Mouse (Mus musculus): ENCODE results near the gene Prrc2b.
A peak's percentile ranks its signal among the peaks of the same experiment; 100 is the strongest.

The Prrc2b gene

DNA sequence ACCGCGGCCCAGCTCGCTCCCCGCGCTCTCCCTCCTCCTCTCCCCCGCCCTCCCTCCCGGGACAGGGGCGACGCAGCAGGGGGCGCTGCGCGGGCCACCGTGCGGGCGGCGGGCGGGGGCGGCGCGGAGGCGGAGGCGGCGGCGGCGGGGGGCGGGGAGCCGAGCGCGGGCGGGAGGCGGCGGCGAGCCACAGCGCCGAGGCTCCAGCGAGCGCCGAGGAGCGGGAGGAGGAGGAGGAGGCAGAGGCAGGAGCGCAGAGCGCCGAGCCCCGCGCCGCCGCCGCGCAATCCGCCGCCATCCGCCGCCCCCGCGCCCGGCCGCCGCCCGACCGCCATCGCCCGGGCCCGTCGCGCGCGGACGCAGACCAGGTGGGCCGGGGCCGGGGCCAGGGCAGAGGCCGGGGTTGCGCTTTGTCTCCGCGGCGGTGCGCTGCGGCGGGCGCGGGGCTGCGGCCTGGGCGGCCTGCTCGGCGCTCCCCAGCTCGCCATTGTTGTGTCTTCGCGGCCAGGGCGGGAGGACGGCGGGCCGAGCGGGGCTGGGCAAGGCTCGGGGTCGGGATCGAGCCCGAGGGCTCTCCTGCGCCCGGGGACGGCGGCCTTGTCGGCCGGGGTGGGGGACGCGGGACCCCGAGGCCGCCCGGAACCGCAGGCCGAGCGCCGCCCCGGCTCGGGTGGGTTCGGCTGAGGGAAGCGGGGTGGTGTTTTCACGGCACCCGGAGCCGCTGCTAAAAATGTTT lies at the start of gene Prrc2b:
Gene Prrc2b (plus strand): TSS at position 159 of the 736 bp plus-strand sequence.
- peak; percentile 68 for DNase-seq (ENCODE audit: low spot score)

DNA sequence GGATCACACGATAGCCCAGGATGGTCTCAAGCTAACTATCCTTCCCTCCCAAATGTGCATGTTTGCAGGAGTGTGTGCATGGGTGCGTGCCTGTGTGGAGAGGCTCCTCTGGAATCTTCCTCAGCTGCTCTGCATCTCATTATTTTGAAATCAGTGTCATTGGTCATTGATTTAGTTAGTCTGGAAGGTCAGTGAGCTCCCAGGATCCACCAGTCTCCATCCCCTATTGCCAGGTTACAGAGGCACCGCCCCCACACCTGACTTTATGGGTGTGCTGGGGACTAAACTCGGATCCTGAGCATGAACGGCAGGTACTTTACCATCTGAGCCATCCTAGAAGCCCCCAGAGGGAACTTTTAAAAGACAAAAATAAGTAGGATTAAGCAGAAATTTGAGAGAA lies 47.9 kb upstream of the Prrc2b start:
- no peak for DNase-seq (ENCODE audit: low spot score)

DNA sequence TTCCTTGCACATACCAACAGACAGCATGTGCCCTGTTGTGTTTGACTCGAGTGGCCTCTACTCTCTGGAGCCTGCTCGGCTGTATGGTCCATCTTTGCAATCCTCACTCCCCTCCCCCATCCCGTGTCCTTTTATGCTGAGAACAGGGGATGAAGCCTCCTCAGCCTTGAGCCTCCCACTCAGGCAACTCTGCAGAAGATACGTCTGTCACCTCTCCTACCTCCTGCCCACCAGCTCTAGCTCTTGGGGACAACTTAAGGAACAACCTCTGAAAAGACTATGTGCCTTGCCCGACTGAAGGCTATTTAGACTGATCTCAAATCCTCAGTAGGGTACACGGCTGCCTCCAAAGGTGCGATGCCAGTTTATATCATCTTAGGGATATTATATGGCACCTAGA lies 47.3 kb upstream of the Prrc2b start:
- DNase-seq (ENCODE audit: low spot score) = no peak

DNA sequence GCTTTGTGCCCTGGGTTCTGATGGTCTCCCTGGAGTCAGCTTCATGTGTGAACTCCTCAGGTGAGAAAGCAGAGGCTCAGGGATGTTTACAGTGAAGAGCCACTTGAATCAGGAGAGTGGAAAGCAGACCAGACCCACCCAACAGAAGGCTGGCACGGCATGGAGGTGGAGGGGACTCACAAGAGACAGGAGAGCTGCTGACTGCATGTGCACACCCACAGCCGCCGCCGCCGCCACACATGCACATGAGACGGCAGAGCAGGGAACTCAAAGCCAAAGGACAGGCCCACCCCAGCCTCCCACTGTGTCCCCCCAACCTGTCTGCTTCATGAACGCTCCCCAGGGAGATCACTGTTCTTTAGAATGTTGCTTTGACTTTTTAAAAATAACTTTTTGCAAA lies 46.8 kb upstream of the Prrc2b start:
- DNase-seq (ENCODE audit: low spot score) = no peak

DNA sequence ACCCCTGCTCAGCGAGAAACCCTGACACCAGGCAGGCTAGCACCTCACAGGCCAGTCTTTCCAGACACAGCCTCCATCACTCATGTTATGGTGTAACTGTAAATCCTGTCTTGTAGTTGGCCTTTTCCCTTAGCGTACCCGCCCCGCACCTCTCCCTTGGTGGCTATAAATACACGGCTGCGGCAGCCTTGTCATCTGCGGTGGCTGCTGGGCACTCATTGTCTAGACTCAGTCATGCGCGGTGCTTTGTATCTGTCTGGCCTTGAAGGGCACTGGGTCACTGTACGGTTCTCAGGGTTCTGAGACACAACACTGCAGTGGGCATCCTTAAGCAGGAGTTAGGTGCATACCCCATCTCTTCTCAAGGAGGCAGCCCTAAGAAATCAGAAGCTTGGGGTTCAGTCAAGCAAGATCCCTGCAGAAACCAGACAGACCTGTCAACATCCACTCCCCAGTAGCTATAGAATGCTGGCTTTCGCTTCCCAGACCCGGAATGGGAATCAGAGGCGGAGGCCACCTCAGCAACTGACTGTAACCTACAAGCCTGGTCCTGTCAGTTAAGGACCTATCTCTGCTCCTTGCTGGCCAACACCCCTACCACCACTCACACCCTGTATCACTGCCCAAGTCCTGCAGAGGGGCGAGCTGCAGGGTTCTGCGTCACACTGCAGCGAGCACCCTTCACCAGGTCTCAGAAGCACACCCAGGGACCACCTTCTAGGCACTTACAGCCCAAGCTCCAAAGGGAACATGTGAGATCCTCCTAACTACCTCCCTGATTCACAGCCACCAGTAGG lies 45.6 kb upstream of the Prrc2b start:
- no peak for DNase-seq (ENCODE audit: low spot score)

DNA sequence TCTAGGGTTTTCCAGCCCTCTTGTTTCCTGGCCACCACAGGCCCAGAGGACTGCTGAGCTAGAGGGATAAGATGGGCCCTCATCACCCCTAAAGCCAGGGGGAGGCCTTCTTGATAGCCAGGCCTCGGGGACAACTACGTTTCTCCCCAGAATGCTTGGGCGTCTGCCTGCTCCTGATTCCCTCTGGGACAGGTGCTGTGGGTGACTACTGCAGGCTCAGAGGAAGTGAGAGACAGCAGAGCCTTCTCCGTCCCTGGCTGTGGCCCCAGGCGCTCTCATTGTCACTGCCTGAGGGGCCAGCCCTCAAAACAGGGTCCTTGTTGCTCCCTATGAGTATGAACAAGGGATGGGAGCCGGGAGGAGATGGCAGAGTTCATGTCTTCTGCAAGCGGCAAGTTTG lies 45.0 kb upstream of the Prrc2b start:
- no peak for DNase-seq (ENCODE audit: low spot score)

DNA sequence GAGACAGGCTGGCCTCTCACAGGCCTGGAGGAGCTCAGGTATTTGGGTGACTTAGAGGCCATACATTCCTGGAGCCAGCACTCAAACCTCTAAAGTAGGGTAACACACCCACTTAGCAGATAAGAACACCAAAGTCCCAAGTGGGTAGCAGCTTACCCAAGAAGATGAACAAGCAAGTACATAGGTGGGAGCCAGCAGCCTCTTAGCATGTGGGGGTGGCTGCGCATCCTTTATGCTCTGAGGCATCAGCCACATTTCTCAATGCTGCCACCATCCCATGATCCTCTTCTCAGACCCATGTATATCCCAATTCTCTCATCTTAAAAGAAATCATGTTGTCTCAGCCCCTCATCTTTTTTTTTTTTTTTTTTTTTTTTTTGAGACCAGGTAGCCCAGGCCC lies 39.6 kb upstream of the Prrc2b start:
- no peak for DNase-seq (ENCODE audit: low spot score)

DNA sequence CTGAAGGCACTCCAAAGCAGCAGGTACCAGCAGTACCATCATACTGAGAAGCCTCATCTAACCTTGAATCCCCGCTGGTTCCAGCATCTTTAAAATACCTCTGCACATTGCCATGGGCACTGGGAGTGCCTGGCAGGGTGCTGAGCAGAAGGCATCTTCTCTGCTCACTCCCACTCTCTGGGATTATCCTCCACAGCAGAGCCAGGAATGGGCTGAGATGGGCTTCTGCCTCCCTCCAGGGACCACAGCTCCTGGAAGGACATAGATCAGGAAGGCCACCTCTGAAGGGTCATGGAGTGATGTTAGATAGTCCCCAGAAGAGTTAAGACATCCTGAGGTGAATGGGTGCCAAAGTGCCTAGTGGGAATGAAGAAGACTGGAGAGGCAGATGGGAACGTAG lies 38.3 kb upstream of the Prrc2b start:
- no peak for DNase-seq (ENCODE audit: low spot score)

DNA sequence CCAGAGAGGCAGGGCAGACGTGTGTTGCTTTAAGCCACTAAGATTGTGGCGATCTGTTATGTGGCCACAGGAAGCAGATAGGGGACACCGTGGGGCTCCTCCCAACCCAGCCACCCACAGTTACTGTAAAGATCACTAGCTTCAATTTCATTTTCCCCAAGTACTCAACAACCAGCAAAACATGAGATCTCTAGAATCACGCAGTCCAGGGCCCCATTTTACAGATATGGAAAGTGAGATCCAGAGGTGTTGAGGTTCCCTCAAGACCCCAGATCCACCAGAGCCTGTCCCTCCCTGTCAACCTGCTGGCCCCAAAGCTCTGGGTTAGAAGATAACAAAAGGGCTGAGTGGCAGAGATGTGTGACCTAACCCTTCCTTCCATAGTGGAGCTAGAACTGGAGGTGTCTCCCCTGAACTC lies 35.0 kb upstream of the Prrc2b start:
- DNase-seq (ENCODE audit: low spot score) = no peak

DNA sequence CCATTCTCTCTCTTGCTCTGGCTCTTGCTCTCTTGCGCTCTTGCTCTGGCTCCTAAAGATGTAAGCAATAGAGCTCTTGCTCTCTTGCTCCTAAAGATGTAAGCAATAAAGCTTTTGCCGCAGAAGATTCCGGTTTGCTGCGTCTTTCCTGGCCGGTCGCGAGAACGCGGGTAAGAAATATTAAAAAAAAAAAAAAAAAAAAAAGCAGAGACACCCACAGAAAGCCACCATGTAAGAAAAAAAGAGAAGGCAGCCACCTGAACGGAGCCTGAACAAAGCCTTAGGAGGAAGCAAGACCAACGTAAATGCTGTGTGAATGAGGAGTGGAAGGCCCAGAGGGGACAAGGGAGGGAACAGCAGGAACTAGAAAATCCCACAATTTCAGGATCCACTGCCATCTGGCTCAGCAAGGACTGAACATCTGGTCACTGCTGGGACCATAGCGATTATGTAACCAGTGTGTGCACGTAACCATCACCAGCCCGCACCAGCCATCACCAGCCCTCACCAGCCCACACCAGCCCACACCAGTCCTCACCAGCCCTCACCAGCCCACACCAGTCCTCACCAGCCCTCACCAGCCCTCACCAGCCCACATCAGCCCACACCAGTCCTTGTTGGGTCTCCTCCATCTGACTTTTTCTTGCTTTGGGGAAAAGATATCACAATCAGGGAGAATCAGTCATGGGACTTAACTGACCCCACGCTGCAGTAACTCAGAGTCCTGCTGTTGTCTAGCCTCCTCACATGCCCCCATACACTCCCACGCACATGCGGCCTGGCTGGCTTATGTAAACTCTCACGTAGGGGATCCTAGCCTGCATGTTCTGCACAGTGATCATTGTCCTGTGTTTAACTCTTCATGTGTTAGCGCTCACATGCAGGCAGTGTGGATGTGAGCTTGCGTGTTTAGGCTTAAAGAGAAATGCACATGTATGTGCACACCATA lies 30.8 kb upstream of the Prrc2b start:
- DNase-seq (ENCODE audit: low spot score) = no peak

DNA sequence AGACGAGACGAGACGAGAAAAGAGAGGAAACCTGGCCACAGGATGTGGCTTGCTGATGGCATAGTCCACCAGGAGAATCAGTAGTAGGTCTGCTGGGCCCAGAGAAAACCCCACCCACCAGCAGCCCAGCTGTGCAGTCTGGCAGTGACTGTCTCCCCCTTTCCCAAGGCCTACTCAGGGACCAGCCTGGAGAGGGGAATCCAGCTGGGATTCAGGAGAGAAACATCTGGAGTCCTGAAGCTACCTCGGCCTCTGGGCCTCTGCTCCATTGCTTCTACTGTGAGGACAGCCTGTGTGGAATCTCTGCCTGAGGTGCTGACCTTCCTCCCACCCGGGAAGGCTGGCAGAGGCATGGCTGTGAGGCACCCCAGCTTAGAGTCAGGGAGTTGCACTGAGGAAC lies 29.7 kb upstream of the Prrc2b start:
- DNase-seq (ENCODE audit: low spot score) = no peak

DNA sequence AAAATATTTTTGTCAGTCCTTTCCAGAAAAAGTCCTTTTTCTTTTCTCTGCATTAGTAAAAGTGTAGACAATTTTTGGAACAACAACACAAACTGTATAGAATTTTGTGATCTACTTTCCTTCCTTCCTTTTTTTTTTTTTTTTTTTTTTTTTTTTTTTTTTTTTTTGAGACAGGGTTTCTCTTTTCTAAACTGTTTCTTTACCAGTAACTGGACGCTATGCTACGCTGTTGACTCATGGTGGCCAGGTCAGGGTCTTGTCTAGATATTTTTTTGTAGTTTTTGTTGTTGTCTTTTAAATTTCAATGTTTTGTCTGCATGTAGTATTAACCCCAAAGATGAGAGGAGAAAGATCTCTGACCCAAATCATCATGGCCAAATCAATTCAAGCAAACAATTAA lies 29.1 kb upstream of the Prrc2b start:
- no peak for DNase-seq (ENCODE audit: low spot score)

DNA sequence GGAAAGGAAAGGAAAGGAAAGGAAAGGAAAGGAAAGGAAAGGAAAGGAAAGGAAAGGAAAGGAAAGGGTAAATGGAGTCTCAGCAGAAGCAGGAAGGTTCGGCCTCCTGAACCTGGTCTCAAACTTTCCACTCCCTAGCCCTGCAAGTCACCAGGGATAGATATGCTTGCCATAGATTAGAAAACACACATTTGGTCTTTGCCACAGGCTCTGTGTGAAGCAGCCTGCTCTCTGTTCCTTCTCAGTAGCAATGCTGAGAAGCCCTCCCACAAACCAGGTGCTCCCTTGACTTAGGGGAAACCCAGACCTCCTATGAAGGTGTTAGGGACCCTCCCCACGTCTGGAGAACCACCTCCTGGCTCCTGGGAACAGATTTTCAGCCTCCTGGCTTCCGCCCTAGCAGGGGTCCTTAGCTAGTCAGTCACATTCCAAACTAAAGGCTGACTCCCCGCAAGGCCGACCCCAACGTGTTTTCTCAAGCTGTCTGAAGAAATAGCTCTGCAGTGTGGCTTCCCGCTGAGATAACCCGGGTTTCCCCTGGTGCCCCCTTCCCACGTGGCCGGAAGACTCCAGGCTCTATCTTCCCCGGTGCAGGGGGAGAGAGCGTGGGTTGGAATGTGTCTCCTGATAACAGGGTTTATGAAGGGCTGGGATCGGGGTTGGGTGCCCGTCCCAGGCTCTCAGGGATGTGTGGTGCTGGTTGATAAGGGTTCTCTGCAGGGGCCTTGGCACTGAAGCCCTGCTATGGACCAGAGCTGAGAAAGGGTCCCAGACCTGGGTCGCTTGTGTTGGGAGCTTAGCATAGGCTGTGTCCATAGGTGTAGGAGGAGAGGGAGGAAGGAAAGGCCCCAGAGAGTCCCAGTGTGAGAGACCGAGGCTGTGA lies 23.0 kb upstream of the Prrc2b start:
- no peak for DNase-seq (ENCODE audit: low spot score)

DNA sequence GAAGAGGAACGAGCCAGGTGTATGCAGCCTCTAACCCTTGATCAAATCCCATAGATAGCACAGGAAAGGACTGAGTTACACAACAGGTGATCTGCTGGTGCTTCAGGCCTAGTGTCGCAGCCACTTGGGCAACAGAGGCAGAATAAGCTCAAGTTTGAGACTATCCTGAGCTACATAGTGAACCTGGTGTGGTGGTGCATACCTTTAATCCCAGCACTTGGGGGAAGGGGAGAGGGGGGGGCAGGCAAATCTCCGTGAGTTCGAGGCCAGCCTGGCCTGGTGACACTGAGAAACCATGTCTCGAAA lies 22.4 kb upstream of the Prrc2b start:
- no peak for DNase-seq (ENCODE audit: low spot score)

DNA sequence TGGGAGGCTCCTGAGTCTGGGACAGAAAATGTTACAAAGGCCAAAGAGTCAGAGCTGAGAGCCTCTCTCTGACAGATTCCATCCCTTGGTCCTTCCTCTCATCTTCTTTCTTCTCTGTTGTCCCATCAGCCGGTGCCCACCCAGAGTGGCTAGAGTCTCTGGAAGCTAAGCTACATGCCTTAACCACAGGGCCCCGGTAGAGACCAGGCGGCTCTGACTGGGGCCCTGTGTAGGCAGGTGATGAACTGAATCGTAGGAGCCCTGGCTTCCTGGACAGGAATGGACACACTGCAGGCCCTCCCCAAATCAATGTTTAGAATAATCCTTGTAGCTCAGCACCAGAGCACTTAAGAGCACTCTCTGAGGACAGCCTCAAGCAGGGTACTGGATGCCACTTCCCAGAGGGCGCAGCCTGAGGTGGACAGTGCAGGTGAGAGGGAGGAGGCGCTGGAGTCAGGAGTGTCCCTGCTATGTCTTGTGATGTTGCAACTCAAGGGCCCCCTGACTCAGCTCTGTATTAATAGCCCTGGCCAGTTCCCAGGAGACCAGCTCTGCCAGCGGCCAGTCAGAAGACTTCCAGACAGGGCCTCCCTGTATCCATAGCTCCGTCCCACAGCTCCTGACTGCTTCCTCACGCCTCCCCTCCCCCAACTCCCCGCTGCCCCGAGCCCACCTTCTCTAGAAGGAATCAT lies 21.4 kb upstream of the Prrc2b start:
- no peak for DNase-seq (ENCODE audit: low spot score)

DNA sequence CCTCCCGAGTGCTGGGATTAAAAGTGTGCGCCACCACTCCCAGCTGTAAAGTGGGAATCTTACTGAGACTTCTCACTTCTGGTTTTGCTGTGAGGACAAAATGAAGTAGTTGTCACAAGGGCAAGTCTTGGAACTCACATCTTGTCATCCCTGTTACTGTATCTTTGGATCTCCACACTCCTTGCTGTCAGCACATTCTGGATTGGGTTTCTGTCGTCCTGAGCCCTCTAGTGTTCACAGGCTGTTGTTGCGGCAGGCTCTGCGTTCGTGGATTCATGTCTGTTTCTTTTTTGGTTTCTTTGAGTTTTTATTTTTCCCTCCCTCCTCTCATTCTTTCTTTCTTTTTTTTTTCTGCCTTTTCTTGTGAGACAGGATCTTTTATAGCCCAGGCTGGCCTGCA lies 20.4 kb upstream of the Prrc2b start:
- peak; percentile 61 for DNase-seq (ENCODE audit: low spot score)

DNA sequence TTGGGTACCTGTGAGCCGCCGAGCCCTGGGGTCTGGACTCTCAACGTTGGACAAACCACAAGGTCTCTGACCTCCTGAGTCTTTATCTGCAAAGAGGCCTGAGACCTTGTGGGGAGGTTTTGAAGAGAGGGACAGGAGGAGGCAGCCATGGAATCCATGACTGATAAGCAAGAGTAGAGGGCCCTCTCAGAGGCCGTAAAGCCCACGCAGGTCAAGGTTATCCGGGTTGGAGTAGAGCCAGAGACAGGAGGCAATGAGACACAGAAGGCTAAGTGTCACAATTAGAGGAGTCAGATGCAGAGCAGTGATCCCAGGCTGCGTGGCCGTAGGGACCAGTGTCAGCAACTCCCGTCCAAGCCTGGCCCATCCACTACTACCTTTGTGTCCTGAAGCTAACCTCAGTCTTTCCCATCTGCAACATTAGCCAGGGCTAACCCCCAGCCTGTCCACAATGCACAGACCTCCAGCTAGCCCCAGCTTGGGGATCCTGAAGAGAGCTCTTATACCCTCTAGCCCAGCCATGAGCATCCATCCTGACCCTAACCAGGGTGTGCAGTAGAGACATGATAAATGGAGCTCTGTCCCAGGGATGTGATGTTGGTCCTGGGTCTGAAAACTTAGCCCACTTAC lies 19.6 kb upstream of the Prrc2b start:
- no peak for DNase-seq (ENCODE audit: low spot score)

DNA sequence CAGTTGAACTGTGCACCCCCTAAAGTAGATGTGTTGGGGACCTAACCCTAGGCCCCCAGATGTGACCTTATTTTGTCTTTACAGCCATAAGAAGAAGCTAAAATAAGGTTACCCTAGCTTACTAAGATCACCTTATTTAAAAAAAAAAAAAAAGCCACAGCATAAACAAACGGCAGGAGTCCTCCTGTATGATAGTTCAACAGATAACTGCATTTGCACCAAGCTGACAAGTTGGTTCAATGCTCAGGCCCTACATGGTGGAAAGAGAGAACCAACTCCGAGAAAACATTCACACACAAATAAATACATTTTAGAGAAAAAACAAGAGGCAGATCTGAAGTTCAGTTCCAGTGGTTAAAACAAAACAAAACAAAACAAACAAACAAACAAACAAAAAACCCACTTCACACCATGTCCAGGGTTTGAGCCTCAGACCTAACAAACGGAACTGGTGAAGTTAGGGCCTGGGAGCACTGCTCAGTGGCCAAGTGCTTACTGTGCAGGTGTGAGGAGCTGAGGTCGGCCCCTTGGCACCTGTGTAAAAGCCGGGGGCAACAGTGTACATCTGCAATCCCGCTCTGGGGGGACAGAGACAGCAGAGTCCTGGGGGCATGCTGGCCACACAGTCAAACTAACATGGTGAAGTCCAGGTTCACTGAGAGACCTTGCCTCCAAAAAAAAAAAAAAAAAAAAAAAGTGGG lies 18.9 kb upstream of the Prrc2b start:
- no peak for DNase-seq (ENCODE audit: low spot score)

DNA sequence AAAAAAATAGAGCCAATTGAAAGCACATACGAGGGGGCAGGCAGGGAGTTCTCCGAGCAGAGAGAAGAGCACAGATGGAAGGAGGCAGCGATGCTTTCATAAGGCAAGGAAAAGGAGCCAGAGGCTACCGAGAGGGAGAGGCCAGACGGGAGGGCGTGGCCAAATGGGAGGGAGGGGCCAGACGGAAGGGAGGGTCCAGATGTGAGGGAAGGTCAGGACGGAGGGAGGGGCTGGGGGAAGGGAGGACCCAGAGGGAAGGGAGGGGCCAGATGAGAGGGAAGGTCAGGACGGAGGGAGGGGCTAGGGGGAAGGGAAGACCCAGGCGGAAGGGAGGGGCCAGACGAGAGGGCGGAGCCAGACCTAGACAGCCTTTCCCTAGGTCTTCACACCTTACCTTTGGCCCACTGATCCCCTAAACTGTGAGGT lies 18.3 kb upstream of the Prrc2b start:
- peak; percentile 63 for DNase-seq (ENCODE audit: low spot score)

DNA sequence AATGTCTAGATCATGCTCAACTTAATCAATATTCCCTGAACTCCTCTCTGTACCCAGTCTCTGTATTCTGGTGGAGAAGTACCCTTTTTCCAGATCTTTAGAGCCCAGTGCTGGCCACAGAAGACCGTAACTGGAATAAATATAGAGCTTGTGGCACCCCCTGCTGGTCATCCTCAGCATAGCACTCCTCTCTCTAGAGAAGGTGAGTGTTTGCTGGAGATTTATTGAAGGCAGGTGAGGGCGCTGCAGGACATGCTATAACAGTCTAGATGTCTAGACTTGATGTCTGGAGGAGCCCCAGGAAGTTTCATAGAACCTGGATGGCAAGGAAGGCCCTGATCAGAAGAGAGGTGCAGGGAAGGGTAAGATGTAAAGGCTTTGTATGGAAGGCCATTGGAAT lies 16.8 kb upstream of the Prrc2b start:
- DNase-seq (ENCODE audit: low spot score) = peak; percentile 89

Data from lung, postnatal 25 days (tissue).